In genomic region chr16:4927967-4928366, GRCm38 (mm10) we compare ENCODE assay signal across 30 mouse cellular contexts. TPM values are rescaled to one million over a fixed set of nuclear protein-coding genes. Genes with fewer than 3 reads are reported as not detected.
DNase-seq lines count a peak whose midpoint lies in the region; ATAC-seq and TF ChIP-seq lines count a peak whose summit lies in the region.
"Had no signal": no experiment of that assay in that cellular context is flagged by ENCODE, and none has a peak within 500 bp of the region (broad histone marks: within the 10 kb centered on the region; RNA-seq: fewer than 3 reads in every experiment).

No protein-coding gene starts in this region.

- H3K36me3 ChIP-seq in liver, embryonic 14.5 days (replicated peaks; ENCODE audit: control insufficient read depth, insufficient read depth, low read depth), result peaks cover 3% of the 10 kb centered on the region
- peaks cover 31% of the 10 kb centered on the region for H3K36me3 ChIP-seq in liver, embryonic 11.5 days (ENCODE audit: control insufficient read depth, insufficient read depth, low read length)
- peaks cover 53% of the 10 kb centered on the region for H3K36me3 ChIP-seq in stomach, postnatal 0 days (ENCODE audit: control insufficient read depth, insufficient read depth, low read length)

- DNase-seq in layer of hippocampus, adult 2 months (ENCODE audit: low spot score in 2 of 2), result no peak
- no peak for DNase-seq in layer of hippocampus, adult 8-10 months (ENCODE audit: low spot score in 2 of 2)
- DNase-seq in liver, embryonic 14.5 days (ENCODE audit: low read depth in 3 of 3, low spot score in 3 of 3), result no peak
- no peak for DNase-seq in liver, embryonic 11.5 days (ENCODE audit: low spot score)
- no peak for DNase-seq in stomach, postnatal 0 days (ENCODE audit: low spot score)
- DNase-seq in kidney, postnatal 4 days, result no peak
- DNase-seq: adrenal gland, postnatal 10 days; adrenal gland, postnatal 36 days; B cell, adult 2 months; cerebellum, adult 11 months; cerebellum, adult 8-10 months; cerebellum, postnatal 10 days; cerebellum, postnatal 36 days; embryo, embryonic 11 days; gastrocnemius, postnatal 25 days; heart, adult 2 months; heart, postnatal 14 days; heart, postnatal 4 days had no signal

- TF ChIP-seq EP300 in liver, embryonic 14.5 days (IDR thresholded peaks at IDR 0.05; ENCODE audit: low read depth), result no peak
- no peak for TF ChIP-seq EP300 in stomach, postnatal 0 days (optimal IDR thresholded peaks at IDR 0.05)

- H3K4me2 ChIP-seq in liver, embryonic 14.5 days (ENCODE audit: low read depth), result no peak overlapping the region
- no peak overlapping the region for H3K4me2 ChIP-seq in liver, embryonic 11.5 days
- no peak overlapping the region for H3K4me2 ChIP-seq in stomach, postnatal 0 days (replicated peaks; ENCODE audit: low read depth)
- H3K4me2 ChIP-seq: embryonic facial prominence, embryonic 13.5 days; forebrain, embryonic 12.5 days; forebrain, embryonic 15.5 days; heart, embryonic 13.5 days; hindbrain, embryonic 14.5 days had no signal

- TF ChIP-seq CTCF in layer of hippocampus, adult 2 months (conservative IDR thresholded peaks at IDR 0.05), result no peak
- no peak for TF ChIP-seq CTCF in liver, embryonic 14.5 days (IDR thresholded peaks at IDR 0.05; ENCODE audit: low read depth)
- no peak for TF ChIP-seq CTCF in stomach, postnatal 0 days (IDR thresholded peaks at IDR 0.05; ENCODE audit: low read depth)

- no peak overlapping the region for H3K9ac ChIP-seq in liver, embryonic 14.5 days (replicated peaks)
- H3K9ac ChIP-seq in liver, embryonic 11.5 days (ENCODE audit: low read depth, low read length), result no peak overlapping the region
- H3K9ac ChIP-seq in stomach, postnatal 0 days (ENCODE audit: low read length), result no peak overlapping the region
- H3K9ac ChIP-seq: embryonic facial prominence, embryonic 13.5 days; forebrain, embryonic 12.5 days; forebrain, embryonic 15.5 days; heart, embryonic 13.5 days; hindbrain, embryonic 14.5 days had no signal

- ATAC-seq in liver, embryonic 14.5 days (ENCODE audit: insufficient read depth), result 0 out of 2 replicates have a peak, but pooled peaks have one; percentile 17
- ATAC-seq in liver, embryonic 11.5 days (replicated peaks; ENCODE audit: low FRiP score), result no peak
- peak; percentile 45; the same call in 1 of the 2 replicates for ATAC-seq in stomach, postnatal 0 days (ENCODE audit: low FRiP score, low TSS enrichment)
- ATAC-seq: forebrain, embryonic 15.5 days; hindbrain, postnatal 0 days; Patski had no signal

- no peaks in the 10 kb centered on the region for H3K9me3 ChIP-seq in liver, embryonic 14.5 days (ENCODE audit: control insufficient read depth, low read length)
- H3K9me3 ChIP-seq in liver, embryonic 11.5 days (ENCODE audit: control insufficient read depth, low read length), result no peaks in the 10 kb centered on the region
- H3K9me3 ChIP-seq in stomach, postnatal 0 days (ENCODE audit: control insufficient read depth, low read length), result no peaks in the 10 kb centered on the region
- H3K9me3 ChIP-seq: embryonic facial prominence, embryonic 10.5 days; embryonic facial prominence, embryonic 13.5 days; forebrain, embryonic 12.5 days; forebrain, embryonic 15.5 days; G1E; heart, embryonic 10.5 days; heart, embryonic 13.5 days had no signal

- no peak overlapping the region for H3K4me3 ChIP-seq in layer of hippocampus, adult 2 months
- H3K4me3 ChIP-seq in liver, embryonic 14.5 days (ENCODE audit: insufficient read depth in 1 of 2, low read depth in 2 of 2, low read length in 2 of 2), result no peak overlapping the region
- H3K4me3 ChIP-seq in liver, embryonic 11.5 days (ENCODE audit: low read depth, low read length), result no peak overlapping the region
- H3K4me3 ChIP-seq in stomach, postnatal 0 days (ENCODE audit: low read depth, low read length), result no peak overlapping the region
- H3K4me3 ChIP-seq: embryonic facial prominence, embryonic 10.5 days; embryonic facial prominence, embryonic 13.5 days; erythroblast, embryonic 14.5 days; forebrain, embryonic 12.5 days; forebrain, embryonic 15.5 days; heart, adult 2 months; heart, embryonic 10.5 days; heart, embryonic 13.5 days had no signal

- no peaks in the 10 kb centered on the region for H3K27me3 ChIP-seq in liver, embryonic 14.5 days (ENCODE audit: control insufficient read depth, insufficient read depth, low read length)
- H3K27me3 ChIP-seq in liver, embryonic 11.5 days (replicated peaks; ENCODE audit: control insufficient read depth, insufficient read depth, low read length), result no peaks in the 10 kb centered on the region
- no peaks in the 10 kb centered on the region for H3K27me3 ChIP-seq in stomach, postnatal 0 days (ENCODE audit: control insufficient read depth, insufficient read depth, low read length)
- H3K27me3 ChIP-seq: CH12.LX; embryonic facial prominence, embryonic 13.5 days; forebrain, embryonic 12.5 days; forebrain, embryonic 15.5 days; heart, embryonic 13.5 days; Patski had no signal

- WGBS in liver, embryonic 14.5 days (ENCODE audit: insufficient replicate concordance), result 84% methylated on average over 7 of the region's 7 CpGs
- WGBS in liver, embryonic 11.5 days, result 88% methylated on average over 7 of the region's 7 CpGs
- 89% methylated on average over 7 of the region's 7 CpGs for WGBS in stomach, postnatal 0 days

- H3K27ac ChIP-seq in layer of hippocampus, adult 2 months, result peak overlapping the region; percentile 19; the same call in 1 of the 2 replicates
- no peak overlapping the region for H3K27ac ChIP-seq in liver, embryonic 14.5 days
- no peak overlapping the region for H3K27ac ChIP-seq in liver, embryonic 11.5 days (ENCODE audit: low read depth, low read length)
- no peak overlapping the region for H3K27ac ChIP-seq in stomach, postnatal 0 days (replicated peaks)
- H3K27ac ChIP-seq: embryonic facial prominence, embryonic 10.5 days; embryonic facial prominence, embryonic 13.5 days; forebrain, embryonic 12.5 days; forebrain, embryonic 15.5 days; heart, adult 2 months; heart, embryonic 10.5 days; heart, embryonic 13.5 days; hindbrain, embryonic 14.5 days; hindbrain, postnatal 0 days had no signal

- H3K4me1 ChIP-seq in liver, embryonic 14.5 days (replicated peaks; ENCODE audit: control insufficient read depth in 2 of 2, insufficient read depth in 2 of 2, low read length in 1 of 2), result 0 out of 4 replicates have a peak, but pooled peaks cover 0 to 6% of the 10 kb centered on the region in 2 experiments
- no peaks in the 10 kb centered on the region for H3K4me1 ChIP-seq in liver, embryonic 11.5 days (replicated peaks; ENCODE audit: control insufficient read depth, insufficient read depth, low read length)
- no peaks in the 10 kb centered on the region for H3K4me1 ChIP-seq in stomach, postnatal 0 days (replicated peaks; ENCODE audit: control insufficient read depth, insufficient read depth)
- H3K4me1 ChIP-seq: embryonic facial prominence, embryonic 10.5 days; embryonic facial prominence, embryonic 13.5 days; forebrain, embryonic 12.5 days; forebrain, embryonic 15.5 days; heart, embryonic 10.5 days had no signal

RNA-seq across cellular contexts. Expression of gene Nudt16l1, which starts 10.6 kb away (rescaled TPM):
- 10 to 100 TPM; 79.1 to 79.6 TPM for total RNA-seq in layer of hippocampus, adult 2 months (2021)
- 10 to 100 TPM; 75.3 to 81.3 (median 78.2) TPM for total RNA-seq in layer of hippocampus, adult 8-10 months (2022)
- 28.8 and 33.0 TPM in 2 replicates for polyA plus RNA-seq in liver, embryonic 14.5 days (2012; rRNA removed)
- polyA plus RNA-seq in liver, embryonic 14.5 days (2014; fragmentation: Nextera tagmentation; extraction: Ambion mirVana), result 51.8 and 52.1 TPM in 2 replicates
- polyA plus RNA-seq in liver, embryonic 11.5 days (2014; fragmentation: Nextera tagmentation; extraction: Ambion mirVana), result 102 and 103 TPM in 2 replicates
- 92.9 and 93.6 TPM in 2 replicates for polyA plus RNA-seq in stomach, postnatal 0 days (2015; fragmentation: Nextera tagmentation; extraction: Ambion mirVana)

RNA-seq across cellular contexts. Expression of gene Anks3, which starts 36.0 kb away (rescaled TPM):
- 10 to 100 TPM; 75.8 to 98.0 TPM for total RNA-seq in layer of hippocampus, adult 2 months (2021)
- 10 to 100 TPM; 67.3 to 90.8 (median 81.5) TPM for total RNA-seq in layer of hippocampus, adult 8-10 months (2022)
- 12.8 and 16.2 TPM in 2 replicates for polyA plus RNA-seq in liver, embryonic 14.5 days (2012; rRNA removed)
- 9.9 and 10.2 TPM in 2 replicates for polyA plus RNA-seq in liver, embryonic 14.5 days (2014; fragmentation: Nextera tagmentation; extraction: Ambion mirVana)
- polyA plus RNA-seq in liver, embryonic 11.5 days (2014; fragmentation: Nextera tagmentation; extraction: Ambion mirVana), result 28.1 and 30.0 TPM in 2 replicates
- polyA plus RNA-seq in stomach, postnatal 0 days (2015; fragmentation: Nextera tagmentation; extraction: Ambion mirVana), result 21.6 and 22.7 TPM in 2 replicates

RNA-seq across cellular contexts. Expression of gene Mgrn1, which starts 41.9 kb away (rescaled TPM):
- 100 to 1,000 TPM; 211 to 212 TPM for total RNA-seq in layer of hippocampus, adult 2 months (2021)
- 100 to 1,000 TPM; 204 to 222 (median 214) TPM for total RNA-seq in layer of hippocampus, adult 8-10 months (2022)
- polyA plus RNA-seq in liver, embryonic 14.5 days (2012; rRNA removed), result 15.7 and 16.3 TPM in 2 replicates
- polyA plus RNA-seq in liver, embryonic 14.5 days (2014; fragmentation: Nextera tagmentation; extraction: Ambion mirVana), result 17.6 and 18.0 TPM in 2 replicates
- polyA plus RNA-seq in liver, embryonic 11.5 days (2014; fragmentation: Nextera tagmentation; extraction: Ambion mirVana), result 50.5 and 52.5 TPM in 2 replicates
- polyA plus RNA-seq in stomach, postnatal 0 days (2015; fragmentation: Nextera tagmentation; extraction: Ambion mirVana), result 43.0 and 44.0 TPM in 2 replicates

RNA-seq across cellular contexts. Expression of gene Ubald1, which starts 47.9 kb away (rescaled TPM):
- 10 to 100 TPM; 95.8 to 96.4 TPM for total RNA-seq in layer of hippocampus, adult 2 months (2021)
- total RNA-seq in layer of hippocampus, adult 8-10 months (2022), result 10 to 100 TPM; 76.3 to 89.8 (median 82.7) TPM
- 5.4 and 6.7 TPM in 2 replicates for polyA plus RNA-seq in liver, embryonic 14.5 days (2012; rRNA removed)
- 9.0 and 9.5 TPM in 2 replicates for polyA plus RNA-seq in liver, embryonic 14.5 days (2014; fragmentation: Nextera tagmentation; extraction: Ambion mirVana)
- polyA plus RNA-seq in liver, embryonic 11.5 days (2014; fragmentation: Nextera tagmentation; extraction: Ambion mirVana), result 26.4 and 29.9 TPM in 2 replicates
- polyA plus RNA-seq in stomach, postnatal 0 days (2015; fragmentation: Nextera tagmentation; extraction: Ambion mirVana), result 32.1 and 40.0 TPM in 2 replicates
